Comparison of ENCODE assay signal across 19 mouse cellular contexts in the genomic region with DNA sequence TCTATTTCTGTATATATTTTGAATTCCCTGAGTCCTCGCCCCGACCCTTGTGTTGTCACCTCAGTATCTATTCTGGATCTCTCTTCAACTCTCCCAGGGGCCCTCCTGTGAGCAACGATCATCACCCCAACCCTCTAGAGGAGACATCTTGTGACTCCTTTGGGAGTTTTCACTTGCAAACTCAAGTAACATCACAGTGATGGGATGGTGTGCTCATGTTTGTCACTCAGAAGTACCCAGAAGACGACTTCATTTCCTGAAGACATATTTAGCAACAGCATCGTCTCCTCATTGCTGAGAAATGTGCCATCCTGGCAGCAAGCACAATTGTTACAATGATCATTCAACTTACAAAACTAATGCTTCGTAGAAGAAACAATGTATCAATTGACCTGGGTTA. TPM values are rescaled to one million over a fixed set of nuclear protein-coding genes. Genes with fewer than 3 reads are reported as not detected.
DNase-seq lines count a peak whose midpoint lies in the region.
"Had no signal": no experiment of that assay in that cellular context is flagged by ENCODE, and none has a peak within 500 bp of the region (broad histone marks: within the 10 kb centered on the region; RNA-seq: fewer than 3 reads in every experiment).

No protein-coding gene starts in this region.

- no peaks in the 10 kb centered on the region for H3K36me3 ChIP-seq in heart, embryonic 10.5 days
- H3K36me3 ChIP-seq in splenic B cell, adult 2 months (ENCODE audit: control insufficient read depth, insufficient read depth, low read length, poor library complexity, severe bottlenecking): no peaks in the 10 kb centered on the region
- H3K36me3 ChIP-seq: embryonic facial prominence, embryonic 10.5 days; embryonic facial prominence, embryonic 12.5 days; forebrain, embryonic 15.5 days; G1E had no signal

- peak; percentile 55 for DNase-seq in heart, adult 11 months
- DNase-seq in heart, embryonic 10.5 days (ENCODE audit: low spot score): no peak
- DNase-seq in A20 (ENCODE audit: low read depth, low spot score): peak; percentile 76
- DNase-seq in splenic B cell, adult 2 months (ENCODE audit: low read depth, low spot score): peak; percentile 49
- DNase-seq in right cerebral cortex, adult 2 months (ENCODE audit: low spot score in 2 of 2): no peak
- DNase-seq: adrenal gland, adult 8-10 months; adrenal gland, postnatal 14 days; adrenal gland, postnatal 36 days; cerebellum, adult 11-12 months; cerebellum, adult 2 months; cerebellum, adult 9-10 months; cerebellum, postnatal 10 days; cerebellum, postnatal 25 days; forebrain, postnatal 0 days had no signal

- H3K9me3 ChIP-seq in heart, embryonic 10.5 days: no peaks in the 10 kb centered on the region
- H3K9me3 ChIP-seq: embryonic facial prominence, embryonic 10.5 days; embryonic facial prominence, embryonic 12.5 days; forebrain, embryonic 13.5 days; forebrain, embryonic 15.5 days; G1E had no signal

- 66% methylated on average over 6 of the region's 6 CpGs for WGBS in heart, embryonic 10.5 days

- no peaks in the 10 kb centered on the region for H3K27me3 ChIP-seq in heart, embryonic 10.5 days (ENCODE audit: insufficient read depth, poor library complexity, severe bottlenecking)
- H3K27me3 ChIP-seq in splenic B cell, adult 2 months (ENCODE audit: control insufficient read depth, insufficient read depth, low read length, poor library complexity, severe bottlenecking): no peaks in the 10 kb centered on the region
- H3K27me3 ChIP-seq: embryonic facial prominence, embryonic 12.5 days had no signal

- no peaks in the 10 kb centered on the region for H3K4me1 ChIP-seq in heart, embryonic 10.5 days
- H3K4me1 ChIP-seq: embryonic facial prominence, embryonic 10.5 days; embryonic facial prominence, embryonic 12.5 days; forebrain, embryonic 13.5 days; forebrain, embryonic 15.5 days had no signal

- H3K27ac ChIP-seq in heart, embryonic 10.5 days: no peak overlapping the region
- H3K27ac ChIP-seq: embryonic facial prominence, embryonic 10.5 days; embryonic facial prominence, embryonic 12.5 days; forebrain, embryonic 13.5 days; forebrain, embryonic 15.5 days had no signal

- H3K4me3 ChIP-seq in heart, embryonic 10.5 days: no peak overlapping the region
- H3K4me3 ChIP-seq: embryonic facial prominence, embryonic 10.5 days; embryonic facial prominence, embryonic 12.5 days; forebrain, embryonic 13.5 days; forebrain, embryonic 15.5 days had no signal

RNA-seq across cellular contexts. Expression of gene Mbip, which starts 57.9 kb away (rescaled TPM):
- polyA plus RNA-seq in heart, embryonic 10.5 days (2016; fragmentation: Nextera tagmentation; extraction: Ambion mirVana): 26.5 and 34.9 TPM in 2 replicates

Comparison
In these comparisons a context has a peak if more than half of its experiments do, and no peak if none do; other contexts are left out.
1. DNase-seq: peak in heart, adult 11 months (single experiment), A20 (single experiment) and splenic B cell, adult 2 months (single experiment); none in heart, embryonic 10.5 days (single experiment) and right cerebral cortex, adult 2 months (0 of 2).